In the genomic region with DNA sequence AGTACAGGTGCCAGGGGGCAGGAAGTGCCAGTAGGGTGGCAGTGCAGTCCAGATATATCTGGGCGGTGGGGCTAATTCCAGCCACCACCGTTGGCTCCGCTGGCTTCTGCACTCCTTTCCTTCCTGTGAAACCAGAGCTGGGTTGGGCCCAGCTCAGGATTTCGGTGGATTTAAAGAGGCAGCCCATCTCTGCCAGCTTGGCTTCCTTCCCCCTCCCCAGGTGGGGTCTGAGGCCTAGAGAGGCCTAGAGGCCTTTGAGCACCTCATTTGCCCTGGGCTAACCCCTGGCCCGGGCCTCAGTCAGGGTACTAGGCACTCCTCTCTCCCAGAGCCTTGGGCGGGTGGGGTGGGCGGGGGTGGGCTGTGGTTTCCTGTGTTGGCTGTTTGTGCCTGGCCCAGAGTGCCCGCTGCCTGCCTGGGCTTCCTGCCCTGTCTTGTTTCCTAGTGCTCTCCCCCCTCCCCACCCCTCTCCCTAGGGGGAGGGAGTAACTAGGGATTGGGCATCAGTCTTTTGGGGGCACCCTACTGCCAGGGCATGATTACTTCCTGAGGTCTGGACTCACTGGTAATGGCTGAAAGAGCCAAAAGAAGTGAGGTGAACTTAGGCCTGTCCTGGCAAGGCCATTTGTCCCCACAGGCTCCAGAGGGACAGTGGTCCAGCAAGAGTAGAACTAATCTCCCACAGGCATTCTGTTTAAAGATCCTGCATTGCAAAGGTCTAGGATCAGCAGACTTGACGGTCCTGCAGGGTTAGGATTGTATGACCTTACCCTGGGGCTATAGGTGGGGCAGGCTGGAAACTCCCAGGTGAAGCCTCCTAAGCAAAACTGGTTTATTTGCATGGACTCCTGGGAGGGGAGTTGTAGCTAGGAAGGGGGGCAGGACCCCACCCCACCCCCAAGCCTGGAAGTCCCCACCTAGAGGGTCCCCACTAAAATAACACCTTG, we compare ENCODE assay signal across 8 mouse cellular contexts. TPM values are rescaled to one million over a fixed set of nuclear protein-coding genes. Genes with fewer than 3 reads are reported as not detected.
DNase-seq lines count a peak whose midpoint lies in the region; ATAC-seq and TF ChIP-seq lines count a peak whose summit lies in the region.

No protein-coding gene starts in this region.

- peak; percentile 31 for DNase-seq in kidney, adult 9 months
- DNase-seq in kidney, postnatal 36 days: no peak
- DNase-seq in ES-CJ7 (ENCODE audit: low read depth, low spot score): peak; percentile 53
- no peak for DNase-seq in embryonic facial prominence, embryonic 10.5 days (ENCODE audit: low spot score)
- DNase-seq in liver, postnatal 0 days: no peak
- DNase-seq in thymus, postnatal 25 days: peak; percentile 55
- DNase-seq in urinary bladder, postnatal 4 days (ENCODE audit: low spot score in 2 of 2): no peak

- peaks cover 99% of the 10 kb centered on the region for H3K4me1 ChIP-seq in embryonic facial prominence, embryonic 10.5 days
- peaks cover 91% of the 10 kb centered on the region for H3K4me1 ChIP-seq in hindbrain, embryonic 13.5 days (replicated peaks)
- peaks cover 66% of the 10 kb centered on the region for H3K4me1 ChIP-seq in liver, postnatal 0 days (ENCODE audit: insufficient read depth)

- H3K27ac ChIP-seq in embryonic facial prominence, embryonic 10.5 days (replicated peaks): peak overlapping the region; percentile 74
- H3K27ac ChIP-seq in hindbrain, embryonic 13.5 days: peak overlapping the region; percentile 73
- peak overlapping the region; percentile 34; the same call in 1 of the 2 replicates for H3K27ac ChIP-seq in liver, postnatal 0 days (ENCODE audit: low read depth)

- H3K27me3 ChIP-seq in embryonic facial prominence, embryonic 10.5 days (replicated peaks; ENCODE audit: low read depth, poor library complexity, severe bottlenecking): no peaks in the 10 kb centered on the region
- no peaks in the 10 kb centered on the region for H3K27me3 ChIP-seq in hindbrain, embryonic 13.5 days
- 0 out of 2 replicates have a peak, but pooled peaks cover 3% of the 10 kb centered on the region for H3K27me3 ChIP-seq in liver, postnatal 0 days (ENCODE audit: insufficient read depth, low read length)

- H3K4me3 ChIP-seq in embryonic facial prominence, embryonic 10.5 days: peak overlapping the region; percentile 30
- H3K4me3 ChIP-seq in hindbrain, embryonic 13.5 days: no peak overlapping the region
- H3K4me3 ChIP-seq in liver, postnatal 0 days (ENCODE audit: low read depth, low read length): no peak overlapping the region

- WGBS in embryonic facial prominence, embryonic 10.5 days: 24% methylated on average over 9 of the region's 9 CpGs
- WGBS in hindbrain, embryonic 13.5 days: 55% methylated on average over 9 of the region's 9 CpGs
- 27% methylated on average over 9 of the region's 9 CpGs for WGBS in liver, postnatal 0 days (ENCODE audit: insufficient replicate concordance)

- peak overlapping the region; percentile 51; the same call in 1 of the 2 replicates for H3K9ac ChIP-seq in hindbrain, embryonic 13.5 days
- H3K9ac ChIP-seq in liver, postnatal 0 days (replicated peaks): peak overlapping the region; percentile 34; the same call in 1 of the 2 replicates

- peak overlapping the region; percentile 31 for H3K4me2 ChIP-seq in hindbrain, embryonic 13.5 days
- no peak overlapping the region for H3K4me2 ChIP-seq in liver, postnatal 0 days (ENCODE audit: low read depth, low read length)

- ATAC-seq in hindbrain, embryonic 13.5 days (ENCODE audit: low FRiP score): no peak
- no peak for ATAC-seq in liver, postnatal 0 days

- TF ChIP-seq EP300 in liver, postnatal 0 days (IDR thresholded peaks at IDR 0.05; ENCODE audit: low read depth): no peak

- no peak for TF ChIP-seq CTCF in liver, postnatal 0 days (IDR thresholded peaks at IDR 0.05; ENCODE audit: low read depth)

- peaks cover 32% of the 10 kb centered on the region for H3K36me3 ChIP-seq in embryonic facial prominence, embryonic 10.5 days (replicated peaks)
- no peaks in the 10 kb centered on the region for H3K36me3 ChIP-seq in hindbrain, embryonic 13.5 days
- no peaks in the 10 kb centered on the region for H3K36me3 ChIP-seq in liver, postnatal 0 days (replicated peaks; ENCODE audit: insufficient read depth, low read length)

- no peaks in the 10 kb centered on the region for H3K9me3 ChIP-seq in embryonic facial prominence, embryonic 10.5 days
- no peaks in the 10 kb centered on the region for H3K9me3 ChIP-seq in hindbrain, embryonic 13.5 days
- no peaks in the 10 kb centered on the region for H3K9me3 ChIP-seq in liver, postnatal 0 days (ENCODE audit: low read length)

RNA-seq across cellular contexts. Expression of gene Bcl9l, which starts 12.5 kb away (rescaled TPM):
- polyA plus RNA-seq in embryonic facial prominence, embryonic 10.5 days (2016; fragmentation: Nextera tagmentation; extraction: Ambion mirVana): 7.4 and 7.7 TPM in 2 replicates
- polyA plus RNA-seq in hindbrain, embryonic 13.5 days (2015; fragmentation: Nextera tagmentation; extraction: Ambion mirVana): 8.6 TPM in 2 replicates
- 2.0 and 2.2 TPM in 2 replicates for polyA plus RNA-seq in liver, postnatal 0 days (2015; fragmentation: Nextera tagmentation; extraction: Ambion mirVana)

RNA-seq across cellular contexts. Expression of gene Upk2, which starts 40.4 kb away (rescaled TPM):
- polyA plus RNA-seq in embryonic facial prominence, embryonic 10.5 days (2016; fragmentation: Nextera tagmentation; extraction: Ambion mirVana): 0.41 and 0.59 TPM in 2 replicates
- polyA plus RNA-seq in hindbrain, embryonic 13.5 days (2015; fragmentation: Nextera tagmentation; extraction: Ambion mirVana): not detected in 2 replicates
- not detected in 2 replicates for polyA plus RNA-seq in liver, postnatal 0 days (2015; fragmentation: Nextera tagmentation; extraction: Ambion mirVana)

RNA-seq across cellular contexts. Expression of gene Foxr1, which starts 54.2 kb away (rescaled TPM):
- not detected in 2 replicates for polyA plus RNA-seq in embryonic facial prominence, embryonic 10.5 days (2016; fragmentation: Nextera tagmentation; extraction: Ambion mirVana)
- polyA plus RNA-seq in hindbrain, embryonic 13.5 days (2015; fragmentation: Nextera tagmentation; extraction: Ambion mirVana): not detected in 2 replicates
- polyA plus RNA-seq in liver, postnatal 0 days (2015; fragmentation: Nextera tagmentation; extraction: Ambion mirVana): not detected in 2 replicates

Comparison
In these comparisons a context has a peak if more than half of its experiments do, and no peak if none do; other contexts are left out.
1. DNase-seq: peak in kidney, adult 9 months (single experiment), ES-CJ7 (single experiment) and thymus, postnatal 25 days (single experiment); none in kidney, postnatal 36 days (0 of 2), embryonic facial prominence, embryonic 10.5 days (single experiment), liver, postnatal 0 days (single experiment) and urinary bladder, postnatal 4 days (0 of 2).
2. Peak in every context shown above with its lines, with median percentiles within 50 percentile points of each other: H3K27ac ChIP-seq.